Mouse (Mus musculus) spleen, embryonic (tissue): ENCODE measurements around the gene Hoxd4.

Experiments
- CTCF ChIA-PET: fragments of 350-600 bp; sonication (Branson Sonifier 250); formaldehyde crosslinking; loops from one replicate; lab custom pipeline; 2022; lab: Charles Lee

Hoxd4 gene

GRCm38 (mm10) chr2:74711721-74712621 lies at the start of gene Hoxd4, which contains the start of gene Hoxd3:
Gene Hoxd4, plus strand, starts transcription at chr2:74711929.
Gene Hoxd3, plus strand, starts transcription at chr2:74711927.
- CTCF ChIA-PET = no interaction called here

DNA sequence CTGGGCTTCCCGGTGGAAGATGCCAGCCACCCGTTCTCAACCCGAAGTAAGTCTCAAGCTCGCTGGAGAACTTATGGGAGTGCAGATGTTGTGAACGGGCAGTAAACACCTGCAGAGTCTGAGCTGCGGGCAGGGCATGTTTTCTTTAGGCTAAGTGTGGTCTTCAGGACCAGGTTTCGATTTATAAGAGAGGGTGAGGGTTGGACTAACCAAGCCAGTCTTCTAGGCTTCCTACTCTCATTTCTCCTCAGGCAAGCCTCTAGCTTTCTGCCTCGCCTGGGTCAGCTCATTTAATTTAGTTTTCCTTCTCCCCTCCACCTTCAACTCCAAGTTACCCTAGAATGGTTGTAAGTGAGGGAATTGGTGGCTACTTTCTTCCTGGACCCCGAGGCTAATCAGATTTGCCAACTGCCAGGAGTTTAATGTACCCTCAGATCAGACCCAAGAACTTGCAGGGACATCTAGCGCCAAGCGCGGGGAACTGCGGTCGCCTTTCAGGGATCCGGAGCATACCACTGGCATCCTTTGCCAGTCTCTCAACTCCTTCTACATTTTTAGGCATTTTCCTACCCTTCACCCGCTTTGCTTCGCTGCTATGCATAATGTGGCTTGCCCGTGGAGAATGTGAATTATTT lies 48.3 kb upstream of the Hoxd4 start:
- CTCF ChIA-PET = no interaction called here

- CTCF ChIA-PET = no interaction called here
Observed at GRCm38 (mm10) chr2:74666411-74666810, 45.3 kb upstream of the Hoxd4 start.

DNA sequence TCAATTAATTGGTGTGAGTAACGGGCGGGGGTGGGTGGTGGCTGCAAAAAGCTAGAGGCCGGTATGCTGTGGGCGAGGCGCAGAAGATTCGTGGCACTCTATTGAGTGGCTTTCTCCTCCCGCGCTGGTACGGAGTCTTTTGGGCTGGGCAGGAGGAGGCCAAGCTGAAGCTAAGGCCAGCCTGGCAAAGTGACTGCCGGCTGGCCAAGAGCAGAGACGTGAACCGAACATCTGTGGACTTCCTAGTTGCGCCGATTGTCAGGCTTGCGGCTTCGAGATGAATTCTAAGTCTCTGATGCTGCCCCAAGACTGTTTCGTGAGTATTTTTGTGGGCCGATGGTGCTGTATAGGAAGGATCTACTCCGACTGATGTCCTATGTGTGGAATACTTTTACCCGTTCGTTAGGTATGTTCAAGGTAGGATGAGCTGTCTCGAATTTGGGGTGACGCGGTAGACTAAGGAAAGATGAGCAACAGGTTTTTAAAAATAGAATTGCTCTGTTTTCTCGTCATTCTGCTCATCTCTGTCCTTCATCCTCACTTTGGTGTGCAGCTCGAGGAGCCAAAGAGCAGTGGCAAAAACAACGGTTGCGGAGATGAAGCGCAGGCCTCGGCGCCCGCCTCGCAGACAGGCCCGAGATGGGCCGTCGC lies 44.4 kb upstream of the Hoxd4 start:
- CTCF ChIA-PET = no interaction called here

GRCm38 (mm10) chr2:74667842-74668357 lies 43.8 kb upstream of the Hoxd4 start, which contains the start of gene Hoxd13:
Gene Hoxd13, plus strand, starts transcription at chr2:74668310.
- CTCF ChIA-PET = no interaction called here

- CTCF ChIA-PET = no interaction called here
Observed at GRCm38 (mm10) chr2:74668370-74669229, 43.1 kb upstream of the Hoxd4 start.

- CTCF ChIA-PET = interaction anchor here (0.8 kb wide), 1 partner anchor 17 kb away, joined by 3 read pairs; no protein-coding TSS in a partner anchor
Observed at GRCm38 (mm10) chr2:74669230-74669578, 42.5 kb upstream of the Hoxd4 start.

DNA sequence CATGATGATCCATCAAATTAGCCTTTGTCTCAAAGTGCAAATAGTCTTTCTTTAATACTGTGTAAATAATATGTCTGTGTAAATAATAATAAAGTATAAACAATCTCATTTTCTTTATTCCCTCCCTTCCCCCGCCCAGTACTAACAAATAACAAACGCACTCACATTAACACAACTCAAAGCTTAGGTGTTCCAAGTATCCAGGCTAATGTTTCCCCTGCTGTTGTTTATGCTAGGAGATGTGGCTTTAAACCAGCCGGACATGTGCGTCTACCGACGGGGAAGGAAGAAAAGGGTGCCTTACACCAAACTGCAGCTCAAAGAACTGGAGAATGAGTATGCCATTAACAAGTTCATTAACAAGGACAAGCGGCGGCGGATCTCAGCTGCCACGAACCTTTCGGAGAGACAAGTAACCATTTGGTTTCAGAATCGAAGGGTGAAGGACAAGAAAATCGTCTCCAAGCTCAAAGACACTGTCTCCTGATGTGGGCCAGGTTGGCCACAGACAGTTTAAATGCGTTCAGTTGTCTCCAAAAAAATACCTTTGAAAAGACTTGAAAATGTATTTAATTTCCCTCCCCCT lies 42.0 kb upstream of the Hoxd4 start:
- CTCF ChIA-PET = interaction anchor here (0.8 kb wide), 1 partner anchor 18 kb away, joined by 3 read pairs; no protein-coding TSS in a partner anchor

DNA sequence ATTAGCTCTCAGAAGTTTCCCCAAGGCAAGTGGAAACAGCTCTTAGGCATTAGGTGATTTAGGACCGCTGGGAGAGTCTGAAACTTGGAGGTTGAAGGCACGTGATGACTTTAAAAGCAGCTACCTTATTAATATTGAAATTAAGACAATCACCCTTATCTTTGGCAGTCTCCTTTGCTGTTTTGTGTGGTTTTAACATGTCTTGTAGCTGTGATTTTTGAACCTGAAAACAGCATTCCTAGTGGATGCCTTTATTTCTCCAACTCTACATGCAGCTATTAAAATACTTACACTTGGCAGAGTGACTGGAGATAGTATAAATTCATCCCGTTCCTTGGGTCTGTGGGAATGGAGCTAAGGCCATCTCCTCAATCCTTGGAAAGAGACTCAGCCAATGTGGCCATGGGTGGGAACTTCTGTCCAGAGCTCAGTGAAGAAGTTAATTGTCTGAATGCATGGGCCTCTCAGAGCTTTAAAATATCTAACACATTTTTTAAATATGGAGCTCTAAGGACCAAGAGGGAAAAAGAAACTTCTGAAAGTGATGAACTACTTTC lies 41.0 kb upstream of the Hoxd4 start:
- CTCF ChIA-PET = interaction anchor here (0.6 kb wide), 1 partner anchor 16 kb away, joined by 3 read pairs; no protein-coding TSS in a partner anchor

DNA sequence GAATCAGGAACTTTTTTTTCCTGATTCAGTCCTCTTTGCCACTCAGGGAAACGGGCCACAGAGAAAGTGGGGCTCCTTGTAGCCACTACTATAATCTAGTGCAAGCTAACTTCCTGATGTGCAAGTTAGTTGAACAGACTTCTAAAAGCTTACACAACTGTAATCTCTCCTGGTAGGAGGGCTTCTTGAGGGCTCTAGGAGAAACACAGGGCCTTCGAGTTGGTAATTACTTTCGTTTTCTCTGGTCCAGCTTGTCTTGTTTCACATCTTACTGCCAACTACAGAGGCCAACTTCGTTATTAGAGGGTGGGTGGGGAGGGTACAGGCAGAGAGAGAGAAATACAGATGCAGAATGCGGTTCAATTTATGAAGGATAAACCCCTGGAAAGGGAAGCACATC lies 39.9 kb upstream of the Hoxd4 start:
- CTCF ChIA-PET = no interaction called here

DNA sequence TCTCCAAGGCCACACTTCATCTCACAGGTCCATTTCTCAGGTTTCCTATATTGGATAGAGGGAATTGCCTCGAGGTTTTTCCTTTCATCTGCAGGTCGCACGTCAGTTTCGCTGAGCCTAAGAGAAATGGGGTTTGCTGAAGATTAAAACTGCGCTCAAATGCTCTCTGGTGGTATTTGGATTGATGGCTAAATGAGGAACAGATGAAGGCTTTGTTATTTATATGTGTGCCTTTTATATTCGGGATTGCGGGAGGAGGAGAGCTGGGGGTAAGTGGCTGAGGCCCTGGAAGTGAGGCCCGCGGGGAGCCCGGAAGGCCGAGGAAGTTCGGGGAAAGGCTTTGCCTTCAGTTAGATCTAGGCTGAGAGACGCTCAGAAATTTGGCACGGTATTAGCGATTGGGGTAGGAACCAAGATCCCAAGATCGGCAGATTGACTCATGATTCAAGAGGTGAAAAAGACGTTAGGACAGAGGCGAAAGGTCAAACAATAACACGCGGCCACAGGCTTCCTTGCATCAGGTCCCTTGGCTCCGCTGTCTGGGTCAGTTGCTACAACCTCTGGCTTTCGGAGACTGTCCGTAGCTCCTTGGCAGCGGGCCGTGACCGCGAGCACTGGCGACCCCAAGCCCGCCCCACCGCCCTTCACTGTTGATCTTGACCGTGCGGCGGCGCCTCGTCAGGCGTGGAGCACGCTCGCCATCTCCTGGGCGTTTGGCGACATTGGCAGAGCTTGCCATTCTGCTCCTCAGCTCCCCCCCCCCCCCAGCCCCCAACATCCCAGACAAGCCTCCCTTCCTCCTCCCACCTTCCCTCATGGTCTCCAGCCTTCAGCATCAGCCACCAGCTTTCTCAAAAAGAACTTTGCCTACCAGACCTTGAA lies 39.0 kb upstream of the Hoxd4 start:
- CTCF ChIA-PET = no interaction called here

- CTCF ChIA-PET = no interaction called here
Observed at GRCm38 (mm10) chr2:74673835-74674425, 37.8 kb upstream of the Hoxd4 start.

GRCm38 (mm10) chr2:74674881-74675665 lies 36.7 kb upstream of the Hoxd4 start, which contains the start of gene Hoxd12:
Gene Hoxd12, plus strand, starts transcription at chr2:74675013.
- CTCF ChIA-PET = interaction anchor here (0.6 kb wide), 1 partner anchor 25 kb away, joined by 6 read pairs; no protein-coding TSS in a partner anchor

DNA sequence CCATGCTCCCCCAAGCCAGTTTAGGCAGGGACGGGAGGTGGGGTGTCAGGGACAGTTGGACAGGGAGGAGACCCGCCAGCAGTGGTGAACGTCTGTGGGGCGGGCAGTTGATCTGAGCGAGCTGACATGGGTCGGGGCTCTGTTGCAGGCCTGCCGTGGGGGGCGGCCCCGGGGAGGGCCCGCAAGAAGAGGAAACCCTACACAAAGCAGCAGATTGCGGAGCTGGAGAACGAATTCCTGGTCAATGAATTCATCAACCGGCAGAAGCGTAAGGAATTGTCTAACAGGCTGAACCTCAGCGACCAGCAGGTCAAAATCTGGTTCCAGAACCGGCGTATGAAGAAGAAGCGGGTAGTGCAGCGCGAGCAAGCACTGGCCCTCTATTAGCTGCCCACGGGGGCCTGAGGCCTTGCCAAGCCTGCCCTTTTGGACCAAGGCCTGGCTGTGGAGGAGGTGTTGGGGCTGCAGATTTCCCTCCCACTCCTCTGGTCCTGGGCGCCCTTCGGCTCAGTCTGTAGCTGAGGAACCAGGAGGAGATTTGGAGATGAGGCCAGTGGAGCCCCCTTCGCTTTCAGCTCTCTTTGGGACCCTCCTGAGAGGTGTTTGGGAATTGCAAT lies 36.0 kb upstream of the Hoxd4 start:
- CTCF ChIA-PET = no interaction called here

GRCm38 (mm10) chr2:74676376-74677052 lies 35.2 kb upstream of the Hoxd4 start:
- CTCF ChIA-PET = interaction anchor here (0.5 to 0.7 kb wide), 2 partner anchors 12 to 754 kb away, joined by 3 to 4 read pairs; no protein-coding TSS in a partner anchor

GRCm38 (mm10) chr2:74677106-74677505 lies 34.6 kb upstream of the Hoxd4 start:
- CTCF ChIA-PET = interaction anchor here (0.5 to 0.7 kb wide), 2 partner anchors 13 to 755 kb away, joined by 3 to 4 read pairs; no protein-coding TSS in a partner anchor
